Mouse (Mus musculus) left cerebral cortex, postnatal 10 days (tissue): ENCODE measurements at regions not wholly inside any gene's neighbourhood (a gene's known extent, or its start where the extent isn't known, plus 50 kb on each side); places are given as distances from the start of the nearest gene placed in this dataset.

Experiments
- DNase-seq, 2 experiments: peaks; one replicate each; pipeline ENCODE4 v3.0.0; 2021 to 2022; ENCODE audit warnings: low spot score in 2 of 2, mixed read lengths in 1 of 2; ENCODE audit errors: extremely low spot score in 1 of 2
- intact Hi-C: fragments of 180-260 bp; cut with DNase I; formaldehyde crosslinking; loops from one replicate; pipeline ENCODE4 v1.15.1; 2025

DNA sequence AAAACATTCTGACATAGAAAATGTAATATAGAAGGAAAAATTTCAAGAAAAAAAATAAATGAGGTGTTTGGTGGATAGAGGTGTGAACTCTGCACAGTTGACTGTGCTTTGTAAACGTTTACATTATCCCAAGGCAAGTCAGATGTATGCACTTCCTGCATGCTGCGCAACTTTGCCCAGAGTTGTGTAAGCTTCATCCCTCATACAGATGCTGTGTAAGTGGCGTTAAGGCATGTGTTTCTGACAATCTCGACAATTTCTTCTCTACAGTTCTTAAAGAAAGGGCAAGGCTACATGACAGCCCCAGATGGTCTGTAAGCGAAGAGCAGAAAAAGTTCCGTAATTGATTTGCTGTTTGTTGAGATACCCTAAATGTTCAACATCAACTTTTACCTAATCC, 476.6 kb upstream of the Pitx2 start:
- intact Hi-C loops, result no loop called here
- no peak for DNase-seq

DNA sequence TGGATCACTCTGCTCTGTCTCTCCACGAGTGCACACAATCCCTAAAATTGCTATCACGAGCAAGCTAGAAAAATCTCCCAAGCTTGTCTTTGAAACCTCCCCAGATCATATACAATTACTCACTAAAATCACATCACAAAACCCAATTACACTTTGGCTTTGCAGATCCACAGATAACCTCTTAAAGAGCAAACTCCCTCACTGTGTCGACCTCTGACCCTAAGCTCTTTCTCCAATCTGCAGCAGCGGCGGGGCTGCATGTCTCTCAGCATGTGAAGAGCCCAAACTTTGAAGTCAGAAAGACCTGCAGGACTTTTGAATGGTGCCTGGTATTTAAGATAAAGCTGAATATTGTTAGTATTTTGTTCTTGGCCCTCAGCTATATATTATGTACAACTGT, 479.4 kb upstream of the Pitx2 start:
- no peak for DNase-seq
- intact Hi-C loops, result no loop called here

DNA sequence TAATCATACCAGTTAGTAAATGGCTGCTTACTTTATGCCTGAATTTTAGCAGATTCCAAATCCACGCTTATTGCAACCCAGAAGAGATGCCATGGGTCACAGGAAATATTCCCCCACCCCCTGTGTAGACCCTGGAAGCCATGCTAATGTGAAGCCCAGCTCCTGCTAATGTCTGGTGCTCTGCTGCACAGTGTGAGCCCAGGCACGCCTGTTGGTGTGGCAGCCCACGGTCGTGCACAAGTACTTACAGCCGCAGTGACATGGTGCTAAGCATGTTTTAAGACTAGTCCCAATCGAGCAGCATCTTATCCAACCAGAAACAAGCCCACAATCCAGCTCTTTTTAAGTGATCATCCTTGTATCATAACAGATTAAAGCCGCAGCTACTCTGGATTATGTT, 480.5 kb upstream of the Pitx2 start:
- intact Hi-C loops, result no loop called here
- no peak for DNase-seq

DNA sequence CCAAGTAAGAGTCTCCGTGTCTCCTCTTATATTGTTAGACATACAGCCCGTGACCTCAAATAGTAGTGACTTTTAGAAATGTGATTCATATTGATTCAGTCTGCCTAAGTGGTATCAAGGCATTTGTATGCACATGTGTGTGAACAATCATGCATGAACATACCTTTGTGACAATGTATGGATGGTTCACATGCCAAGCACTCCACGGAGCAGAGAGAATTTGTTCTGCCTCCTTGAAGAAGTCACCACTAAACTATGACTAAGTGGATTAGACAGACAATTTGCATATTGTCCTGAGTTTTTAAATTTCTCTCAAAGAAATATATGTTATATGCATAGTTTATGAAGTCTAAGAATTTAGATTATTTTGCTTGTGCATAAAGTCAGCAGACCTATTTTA, 492.4 kb upstream of the Pitx2 start:
- intact Hi-C loops, result no loop called here
- DNase-seq, result no peak

DNA sequence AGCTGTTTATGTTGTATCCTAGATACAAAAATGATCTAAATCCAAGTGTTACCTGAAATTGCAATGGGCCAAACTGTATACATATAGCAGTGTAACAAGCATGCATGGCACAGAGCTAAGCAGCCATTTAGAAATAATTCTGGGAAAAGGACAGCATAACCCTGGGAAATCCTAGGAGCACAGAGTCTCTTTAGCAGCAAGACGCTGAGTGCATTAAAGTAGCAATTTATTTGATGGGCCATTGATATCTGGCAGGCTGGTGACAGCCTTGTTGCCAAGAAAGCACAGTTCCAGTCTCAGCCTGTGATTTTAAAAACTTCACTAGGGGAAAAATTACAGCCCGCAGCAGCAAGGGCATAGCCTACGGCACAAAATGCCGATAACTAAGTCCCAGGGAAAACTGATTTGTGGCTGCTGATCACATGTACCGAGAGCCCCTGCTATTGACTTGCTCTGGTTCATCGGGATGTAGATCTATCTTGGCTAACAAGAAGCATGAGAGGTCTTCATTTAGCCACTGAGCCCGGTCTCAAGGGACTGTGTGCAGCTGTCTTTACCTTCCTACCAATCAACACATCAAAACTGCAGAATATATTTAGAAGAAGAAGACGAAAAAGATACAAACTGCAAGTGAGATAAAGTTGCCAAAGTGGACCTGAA, 531.1 kb upstream of the Pitx2 start:
- DNase-seq, result no peak
- intact Hi-C loops, result no loop called here

DNA sequence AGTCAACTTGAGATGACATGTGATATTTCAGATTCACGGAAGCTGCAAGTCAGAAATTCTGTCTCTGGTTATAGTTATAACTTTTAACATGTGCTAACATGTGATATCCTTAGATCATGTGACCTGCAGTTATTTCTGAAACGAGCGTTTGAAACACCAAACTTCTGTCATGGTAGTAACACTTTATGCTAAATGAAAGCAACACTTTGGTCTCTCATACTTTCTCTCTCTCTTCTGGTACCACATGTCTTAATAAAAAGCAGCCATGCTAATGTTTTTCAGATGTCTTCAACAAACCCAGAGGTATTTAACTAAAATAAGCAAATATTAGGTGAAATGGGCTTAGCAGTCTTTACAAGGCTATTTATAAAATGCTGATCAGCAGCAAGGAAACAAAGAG, 534.5 kb upstream of the Pitx2 start:
- no peak for DNase-seq
- intact Hi-C loops, result no loop called here

DNA sequence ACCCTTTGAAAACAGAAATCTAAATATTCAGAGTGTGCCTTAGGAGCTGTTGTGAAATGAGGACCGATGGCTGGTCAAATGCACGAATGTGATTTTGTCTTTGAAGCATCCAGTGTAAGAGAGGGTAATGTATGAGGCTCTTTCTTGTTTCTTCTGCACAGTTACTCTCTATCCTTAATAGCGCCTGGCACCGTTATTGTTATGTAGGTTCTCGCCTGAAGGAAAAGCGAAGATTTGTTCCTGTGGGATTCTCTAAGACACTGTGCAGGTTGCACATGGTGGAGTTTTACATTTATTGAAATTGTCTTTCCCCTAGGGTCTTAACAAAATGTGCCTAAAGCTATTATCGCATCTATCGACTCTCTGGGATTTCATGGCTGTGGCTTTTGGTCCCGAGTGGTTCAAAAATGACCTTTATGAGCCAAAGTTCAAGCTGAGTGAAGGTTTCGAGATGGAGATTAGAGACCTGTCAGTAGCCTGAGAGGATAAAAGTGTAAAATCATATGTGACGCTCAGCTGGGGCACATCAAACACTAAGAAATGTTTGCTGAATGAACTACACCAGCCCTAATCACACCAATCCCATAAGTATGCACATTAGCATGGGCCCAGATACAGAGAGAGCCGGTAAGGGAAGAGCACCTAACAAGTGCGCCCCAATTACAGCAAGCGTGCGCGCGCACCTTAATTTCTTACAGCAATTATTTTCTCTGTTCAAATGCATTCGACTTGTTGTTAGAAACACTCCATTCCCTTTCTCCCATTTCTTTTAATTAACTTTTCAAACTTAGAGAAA, 562.5 kb upstream of the Pitx2 start:
- DNase-seq, result no peak
- intact Hi-C loops, result no loop called here

DNA sequence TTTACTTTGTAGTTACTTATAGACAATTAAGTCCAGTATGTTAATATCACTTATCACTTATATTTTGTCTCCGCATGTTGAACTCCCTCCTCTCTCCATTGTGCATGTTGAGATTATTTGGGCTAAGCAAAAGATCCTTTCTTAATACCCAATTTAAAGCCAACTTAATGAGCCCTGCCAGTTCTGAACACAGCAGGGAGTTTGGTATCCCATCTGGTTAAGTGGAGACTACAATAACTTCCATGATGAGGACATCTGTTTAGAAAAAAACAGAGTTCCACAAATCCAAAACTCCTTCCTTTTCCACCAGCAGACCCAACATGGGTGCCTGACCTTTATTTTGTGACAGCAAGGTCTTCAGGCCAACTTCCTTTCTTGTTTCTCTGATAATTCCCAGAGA, 572.0 kb upstream of the Pitx2 start:
- intact Hi-C loops, result no loop called here
- DNase-seq, result no peak

DNA sequence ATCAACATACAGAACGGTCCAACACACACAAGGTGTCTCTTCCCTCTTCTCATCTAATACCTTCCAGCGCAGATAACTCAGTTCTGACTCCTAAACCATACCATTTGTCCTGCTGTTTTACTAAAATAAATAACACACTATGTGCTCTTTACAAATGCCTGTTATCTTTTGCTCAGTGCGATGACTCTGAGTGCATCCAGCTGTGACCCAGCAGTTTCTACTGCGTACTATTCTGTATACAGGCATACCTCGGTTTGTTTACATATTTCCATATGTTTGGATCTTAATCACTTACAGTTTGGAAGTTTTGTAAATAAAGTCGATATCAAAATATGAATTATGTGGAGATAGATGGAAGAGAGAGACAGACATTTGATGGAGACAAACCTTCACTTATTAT, 583.0 kb upstream of the Pitx2 start:
- DNase-seq, result no peak
- intact Hi-C loops, result no loop called here

DNA sequence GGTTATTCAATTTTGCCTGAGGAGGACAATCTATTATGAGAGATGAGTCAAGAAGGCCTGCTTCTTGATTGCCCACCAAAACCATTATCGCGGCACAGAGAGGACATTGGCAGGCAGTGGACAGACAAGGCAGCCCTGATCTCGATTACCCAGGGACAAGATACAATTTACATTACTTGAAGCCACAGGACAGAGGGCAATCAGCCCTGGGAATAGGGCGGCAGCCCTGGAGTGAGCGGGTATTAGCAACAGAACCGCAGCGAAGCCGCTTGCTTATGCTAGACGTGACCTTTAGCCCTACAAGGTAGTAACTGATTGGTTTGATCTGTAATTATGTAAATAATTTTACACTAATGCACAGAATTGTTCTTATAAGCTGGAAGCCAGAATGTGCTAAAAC, 586.0 kb upstream of the Pitx2 start:
- intact Hi-C loops, result no loop called here
- no peak for DNase-seq

DNA sequence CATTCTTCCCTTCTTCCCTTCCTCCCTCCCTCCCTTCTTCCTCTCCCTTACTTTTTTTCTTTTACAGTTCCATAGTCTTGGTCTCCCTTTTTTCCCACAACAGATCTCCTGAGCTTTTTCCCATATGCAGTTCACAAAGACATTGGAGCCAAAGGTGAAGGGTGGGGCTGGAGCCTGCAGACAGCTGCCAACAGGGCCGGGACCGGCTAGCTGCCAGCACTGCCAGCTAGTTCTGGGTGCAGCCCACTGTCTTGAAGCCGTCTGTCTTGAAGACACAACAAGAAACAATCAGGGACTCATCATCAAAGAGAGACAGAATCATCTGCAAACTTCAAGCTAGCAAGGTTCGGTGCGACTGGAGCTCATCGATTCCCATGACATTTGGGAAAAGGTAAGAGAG, 588.9 kb upstream of the Pitx2 start:
- DNase-seq, result no peak
- intact Hi-C loops, result no loop called here

DNA sequence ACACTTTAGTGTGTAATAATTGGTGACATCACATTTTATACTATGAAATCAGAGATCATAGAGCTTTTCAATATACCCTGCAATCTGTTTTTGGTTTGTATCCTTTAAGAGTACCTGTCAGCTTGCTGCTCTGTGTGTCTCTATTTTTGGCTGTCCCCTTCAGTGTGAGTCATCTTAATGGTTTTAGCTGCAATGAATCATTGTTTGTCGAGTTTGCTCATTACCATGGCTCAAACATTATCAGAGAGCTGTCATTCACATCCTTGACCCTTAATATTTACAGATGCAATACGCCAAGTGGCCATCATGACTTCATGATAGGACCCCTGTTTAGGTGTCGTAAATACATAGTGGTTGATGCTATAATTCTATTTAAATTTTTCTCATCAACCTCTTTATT, 591.0 kb upstream of the Pitx2 start:
- intact Hi-C loops, result no loop called here
- DNase-seq, result no peak

DNA sequence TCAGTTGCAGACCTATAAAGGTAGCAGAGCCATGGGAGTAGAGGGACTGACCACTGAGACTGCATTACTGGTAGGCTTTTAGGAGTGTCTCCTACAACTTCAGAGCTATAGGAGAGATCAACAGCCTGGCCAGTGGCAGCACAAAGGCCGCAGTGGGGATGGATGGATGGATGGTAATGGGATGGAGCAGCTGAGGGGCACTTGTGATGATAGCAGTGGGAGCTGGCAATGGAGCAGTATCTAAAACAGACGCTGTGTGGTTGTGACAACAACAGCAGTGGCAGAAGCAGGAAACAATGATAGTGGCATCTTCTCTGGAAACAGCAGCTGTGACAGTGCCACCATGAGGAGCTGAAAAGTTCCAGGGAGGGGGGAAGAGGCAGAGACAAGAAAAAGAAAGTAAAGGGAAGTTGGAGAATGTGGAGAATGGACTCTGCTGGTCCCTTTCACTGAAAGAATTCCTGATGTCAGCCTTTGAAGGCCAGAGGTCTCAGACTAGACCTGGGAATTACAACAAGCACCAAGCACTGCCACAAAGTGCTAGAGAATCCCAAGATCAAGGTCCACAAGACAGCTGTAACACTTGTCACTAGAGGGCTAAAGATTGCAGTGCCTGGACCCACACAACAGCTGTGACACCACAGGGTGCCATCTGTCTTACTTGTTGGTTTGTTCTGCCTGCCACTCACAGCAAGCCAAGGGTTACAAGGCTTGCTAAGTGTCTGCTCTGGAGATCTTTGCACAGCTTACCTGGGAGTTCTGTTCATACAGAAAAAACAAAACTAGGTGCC, 624.1 kb upstream of the Pitx2 start:
- intact Hi-C loops, result no loop called here
- no peak for DNase-seq

DNA sequence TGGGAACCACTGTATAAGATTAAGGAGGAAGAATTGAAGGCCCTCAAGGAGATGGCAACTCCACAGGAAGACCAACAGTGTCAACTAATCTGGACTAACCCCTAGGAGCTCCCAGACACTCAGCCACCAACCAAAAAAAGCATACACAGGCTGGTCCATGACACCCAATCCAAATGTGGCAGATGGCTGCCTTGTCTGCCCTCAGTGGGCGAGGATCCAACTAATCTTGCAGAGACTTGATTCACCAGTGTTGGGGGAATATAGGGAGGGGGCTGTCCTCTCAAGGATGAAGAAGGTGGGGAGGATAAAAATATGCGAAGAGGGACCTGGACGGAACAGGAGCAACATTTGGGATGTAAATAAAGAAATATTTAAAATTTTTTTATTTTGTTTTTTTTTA, 629.1 kb upstream of the Pitx2 start:
- intact Hi-C loops, result no loop called here
- DNase-seq, result no peak

DNA sequence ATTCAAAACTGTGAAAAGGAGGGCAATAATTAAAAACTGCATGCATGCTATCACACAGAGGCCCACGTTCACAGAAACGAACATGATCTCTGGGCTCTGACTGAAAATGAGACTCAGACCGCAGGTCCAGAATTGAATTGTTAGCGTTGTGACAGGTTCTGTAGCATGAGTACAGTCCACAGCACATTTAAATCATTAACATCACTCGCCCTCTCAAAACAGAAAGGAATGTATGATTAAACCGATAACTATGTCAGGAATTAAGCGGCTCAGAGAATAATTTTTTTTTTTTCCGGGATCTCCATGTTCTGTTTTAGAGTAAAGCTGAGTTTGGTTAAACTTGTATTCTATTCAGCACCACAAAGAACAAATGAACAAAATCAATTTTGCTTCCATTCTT, 634.3 kb upstream of the Pitx2 start:
- DNase-seq, result no peak
- intact Hi-C loops, result no loop called here

DNA sequence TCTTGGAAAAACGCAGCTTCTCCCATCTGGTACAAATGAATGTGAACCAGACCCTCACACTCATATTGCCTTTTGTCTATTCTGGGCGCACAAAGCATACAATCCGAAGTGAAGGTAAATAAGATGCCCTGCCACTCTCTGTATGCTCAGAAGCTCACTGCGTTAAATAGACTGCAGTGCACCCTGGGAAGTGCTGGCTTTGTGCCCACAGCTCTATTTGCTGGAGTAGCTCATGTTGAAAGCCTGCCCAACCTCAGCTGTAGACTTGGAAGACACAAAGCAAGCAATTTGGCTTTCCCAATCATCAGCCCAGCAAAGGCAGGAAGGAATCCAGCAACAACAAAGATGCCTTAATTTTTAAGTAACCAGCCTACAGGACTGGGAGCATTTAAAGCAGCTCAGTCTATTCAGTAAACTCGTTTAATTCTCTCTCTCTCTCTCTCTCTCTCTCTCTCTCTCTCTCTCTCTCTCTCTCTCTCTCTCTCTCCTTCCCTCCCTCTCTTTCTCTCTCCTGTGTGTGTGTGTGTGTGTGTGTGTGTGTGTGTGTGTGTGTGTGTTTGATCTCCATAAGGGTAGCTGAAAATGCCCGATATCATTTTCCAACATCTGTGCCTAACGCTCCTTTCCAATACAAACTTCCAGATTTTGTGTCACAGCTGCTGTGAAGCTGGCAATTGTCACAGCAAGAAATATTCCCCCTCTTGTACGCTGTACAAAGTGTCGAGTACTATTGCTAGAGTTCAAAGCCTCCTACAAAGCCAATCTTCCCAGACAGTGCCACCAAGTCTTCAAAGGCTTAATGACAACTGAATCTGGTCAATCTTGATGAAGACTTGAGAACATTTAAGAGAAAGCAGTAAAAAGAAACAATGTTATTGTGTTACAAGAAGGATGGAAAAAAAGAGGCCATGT, 650.5 kb upstream of the Fam241a start:
- peak; percentile 86 to 87 for DNase-seq

DNA sequence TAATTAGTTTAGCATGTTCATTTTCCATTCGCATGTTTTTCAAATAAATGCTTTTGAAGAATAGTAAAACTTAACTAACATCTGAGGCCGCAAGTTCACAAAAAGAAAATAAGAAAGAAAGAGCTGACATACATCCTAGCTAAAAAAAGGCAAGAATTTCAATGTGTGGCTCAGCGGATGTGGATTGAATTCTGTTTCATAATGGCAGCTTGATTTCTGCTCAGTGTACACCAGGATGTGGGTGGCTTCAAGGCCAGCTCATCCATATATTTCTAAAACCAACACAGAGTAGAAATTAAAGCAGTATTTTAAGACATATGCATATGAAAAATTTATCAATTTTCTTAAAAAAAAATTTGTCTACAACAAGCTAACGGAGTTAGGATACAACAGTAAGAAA, 629.3 kb upstream of the Fam241a start:
- intact Hi-C loops, result no loop called here
- DNase-seq, result no peak

More for the DNA sequence above, 650.5 kb upstream of the Fam241a start:
- intact Hi-C loops, result no loop called here

DNA sequence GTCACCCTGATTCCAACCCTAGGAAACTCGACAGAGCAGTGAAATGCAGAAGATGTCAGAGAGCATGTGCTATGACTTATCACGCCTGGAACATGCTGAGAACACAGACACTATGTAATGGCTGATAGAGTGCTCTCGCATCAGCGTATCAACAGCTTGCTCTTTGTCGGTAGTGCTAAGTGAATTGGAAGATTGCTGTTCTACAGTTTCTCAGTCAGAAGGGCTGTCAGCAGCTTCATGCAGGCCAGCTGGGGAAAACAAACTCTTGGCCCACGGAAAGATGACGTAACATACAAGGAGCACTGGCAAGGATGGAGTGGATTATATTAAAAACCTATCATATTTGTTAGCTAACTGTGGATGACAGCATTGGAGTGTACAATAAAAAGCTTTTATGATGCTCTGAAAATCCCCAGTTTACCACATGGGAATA, 624.6 kb upstream of the Fam241a start:
- peak; percentile 19 to 36 for DNase-seq
- intact Hi-C loops, result no loop called here

DNA sequence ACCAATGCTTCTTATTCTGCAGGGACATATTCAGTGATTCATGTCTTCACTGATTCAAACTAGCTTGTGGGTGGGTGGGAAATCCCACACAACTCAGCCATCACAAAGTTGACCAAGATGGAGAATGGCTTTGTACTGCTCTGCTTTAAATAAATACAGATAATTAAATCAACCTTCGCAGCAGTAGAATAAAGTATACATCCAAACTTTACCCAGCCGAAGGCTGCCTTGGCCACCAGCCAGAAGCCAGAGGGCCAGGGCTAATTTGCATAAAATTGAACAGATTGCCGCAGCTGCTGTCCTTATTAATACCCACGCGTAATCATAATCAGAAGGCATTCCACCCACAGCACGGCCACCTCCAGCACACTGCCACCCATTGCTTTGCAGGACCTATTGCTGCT, 623.8 kb upstream of the Fam241a start:
- intact Hi-C loops, result no loop called here
- DNase-seq, result peak; percentile 17 to 32
